Mouse (Mus musculus): ENCODE data around the gene Rnf31.

GRCm38 (mm10) chr14:55580731-55581130, 10.8 kb upstream of the Rnf31 start:
- TF ChIP-seq ZMIZ1 (IDR thresholded peaks at IDR 0.05; ENCODE audit: low read depth, low read length) (no peak), POLR2AphosphoS2 (IDR thresholded peaks at IDR 0.05; ENCODE audit: low read length) (no peak), EP300 (IDR thresholded peaks at IDR 0.05; ENCODE audit: low read depth in 1 of 2, low read length in 2 of 2) (no peak), CTCF (IDR thresholded peaks at IDR 0.05 in 2 of 3, conservative IDR thresholded peaks at IDR 0.05 in 1 of 3; ENCODE audit: control insufficient read depth in 1 of 3, insufficient read depth in 1 of 3, low read depth in 2 of 3, low read length in 3 of 3, poor library complexity in 1 of 3, severe bottlenecking in 1 of 3) (no peak)
